Mouse (Mus musculus) cerebellum, adult 18-20 months (tissue): Measurements from ENCODE around the gene Cdk7.
"Not testable (repeated sequence)": the region's sequence is repeated elsewhere in the genome, so short reads cannot be mapped to it uniquely, and the experiment has no call there.

ENCODE experiments used
- DNase-seq, 2 experiments: peaks; one replicate each; pipeline ENCODE4 v3.0.0; 2021

Cdk7 gene

GRCm38 (mm10) chr13:100730861-100731176 lies at the start of gene Cdk7:
Gene Cdk7 (minus strand): TSS chr13:100730939.
- peak; percentile 92 to 95 for DNase-seq

- no peak for DNase-seq
Measured at GRCm38 (mm10) chr13:100777491-100777890, 46.8 kb upstream of the Cdk7 start.

GRCm38 (mm10) chr13:100776710-100777109 lies 46.0 kb upstream of the Cdk7 start:
- no peak for DNase-seq

- no peak for DNase-seq
Measured at GRCm38 (mm10) chr13:100776056-100776419, 45.3 kb upstream of the Cdk7 start.

DNA sequence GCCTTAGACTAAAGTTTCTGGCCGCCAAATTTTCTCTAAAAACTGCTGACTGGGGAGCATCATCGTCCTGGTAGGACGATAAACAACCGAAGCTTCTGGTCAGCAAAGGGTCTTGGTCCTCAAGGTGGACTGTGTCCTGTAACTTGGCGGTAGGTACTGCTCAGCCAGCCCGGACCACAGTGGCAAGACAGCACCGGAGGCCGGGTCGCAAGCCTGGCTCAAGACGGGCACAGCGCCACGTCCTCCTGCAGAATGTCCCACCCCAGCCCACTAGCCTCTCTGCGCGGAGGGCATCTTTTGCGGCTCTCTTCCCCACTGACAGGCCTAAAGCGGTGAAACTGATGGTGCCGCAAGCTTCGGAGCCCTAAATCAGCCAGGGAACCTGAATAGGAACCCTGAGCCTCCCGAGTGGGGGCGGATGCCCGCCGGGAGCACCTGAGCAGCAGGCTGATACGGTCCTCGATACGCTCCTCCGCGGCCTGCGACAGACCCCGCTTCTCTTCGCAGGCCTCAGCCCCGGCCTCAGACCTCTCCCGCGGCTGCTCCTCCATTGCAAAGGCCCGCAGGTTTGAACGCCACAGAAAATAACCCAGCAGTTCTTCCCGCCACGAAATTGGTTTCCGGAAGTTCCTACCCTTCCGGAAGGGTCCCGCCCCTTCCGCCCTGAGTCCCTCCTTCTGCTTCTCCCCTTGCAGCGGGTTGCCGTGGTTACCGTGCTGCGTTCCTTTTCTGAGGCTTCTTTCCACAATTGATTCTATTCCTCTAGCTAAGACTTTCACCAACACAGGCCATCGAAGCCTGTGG lies 44.7 kb upstream of the Cdk7 start, which contains the start of gene Cenph:
Cenph (minus strand) TSS at position 648 of the 804 bp plus-strand sequence.
- peak; percentile 77 to 82 for DNase-seq

DNA sequence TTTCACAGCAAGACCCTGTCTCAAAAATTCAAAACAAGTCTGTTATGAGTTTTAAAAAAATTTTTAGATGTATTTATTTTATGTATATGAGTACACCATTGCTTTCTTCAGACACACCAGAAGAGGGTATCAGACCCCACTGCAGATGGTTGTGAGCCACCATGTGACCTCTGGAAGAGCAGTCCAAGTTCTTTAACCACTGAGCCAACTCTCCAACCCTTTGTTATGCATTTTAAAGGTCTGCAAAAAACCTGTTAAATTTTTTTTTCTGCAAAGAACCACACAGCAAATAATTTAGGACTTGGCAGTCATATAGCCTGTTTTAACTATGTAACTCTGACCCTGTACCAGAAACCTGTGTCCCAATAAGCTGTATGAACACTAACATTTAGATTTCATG lies 44.0 kb upstream of the Cdk7 start:
- no peak for DNase-seq

- DNase-seq = no peak
Measured at GRCm38 (mm10) chr13:100755329-100755728, 24.6 kb upstream of the Cdk7 start.

GRCm38 (mm10) chr13:100754186-100754585 lies 23.4 kb upstream of the Cdk7 start:
- DNase-seq = no peak

DNA sequence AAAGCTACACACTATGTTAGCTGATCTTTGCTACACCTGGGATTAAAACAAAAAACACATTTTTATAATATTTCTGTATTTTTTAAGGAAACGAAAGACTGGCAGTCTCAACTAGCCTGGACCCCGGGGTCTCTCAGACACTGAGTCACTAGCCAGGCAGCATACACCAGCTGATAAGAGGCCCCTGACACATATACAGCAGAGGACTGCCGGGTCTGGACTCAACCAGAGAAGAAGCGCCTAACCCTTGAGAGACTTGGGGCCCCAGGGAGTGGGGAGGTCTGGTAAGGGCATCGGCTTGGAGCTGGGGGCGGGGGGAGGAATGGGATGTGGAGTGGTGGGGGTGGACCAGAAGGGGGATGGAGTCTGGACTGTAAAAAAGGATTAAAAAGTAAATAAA lies 22.3 kb upstream of the Cdk7 start:
- DNase-seq = no peak

GRCm38 (mm10) chr13:100752529-100752928 lies 21.8 kb upstream of the Cdk7 start:
- DNase-seq = no peak

DNA sequence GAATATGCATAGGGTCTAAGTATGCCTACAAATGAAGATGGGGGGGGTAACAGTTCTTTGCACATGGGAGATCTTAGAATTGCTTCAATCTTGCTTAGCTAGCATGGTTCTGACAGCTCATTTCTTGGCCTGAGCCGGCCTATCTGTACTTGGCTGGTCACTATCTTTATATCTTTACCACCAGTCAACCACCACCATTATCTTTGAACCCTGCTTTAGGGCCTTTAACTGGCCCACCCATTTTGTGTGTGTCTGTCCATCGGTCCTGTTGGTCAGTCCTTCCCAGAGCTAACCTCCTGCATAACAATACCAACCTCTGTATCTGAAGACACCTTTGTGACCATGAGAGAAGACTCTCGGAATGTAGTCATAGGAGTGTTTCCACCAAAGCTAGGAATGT lies 20.7 kb upstream of the Cdk7 start:
- DNase-seq = no peak

DNA sequence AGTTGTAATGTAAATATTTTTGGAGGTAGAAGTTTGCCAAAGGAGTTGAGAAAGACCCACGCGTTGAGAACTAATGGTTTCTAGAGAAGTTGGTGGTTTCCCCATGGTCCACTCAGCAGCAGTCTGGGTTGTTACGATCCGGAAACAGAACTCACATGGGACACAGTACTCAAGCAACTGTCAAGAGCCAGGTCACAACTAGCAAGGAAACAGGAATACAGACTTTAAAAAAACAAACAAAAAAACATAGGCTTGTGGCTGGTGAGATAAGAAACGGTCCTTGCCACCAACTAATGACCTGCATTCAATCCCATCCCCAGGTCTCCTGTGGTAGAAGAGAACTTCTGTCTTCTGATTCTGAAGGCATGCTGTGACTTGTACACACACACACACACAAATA lies 20.1 kb upstream of the Cdk7 start:
- DNase-seq = no peak

DNA sequence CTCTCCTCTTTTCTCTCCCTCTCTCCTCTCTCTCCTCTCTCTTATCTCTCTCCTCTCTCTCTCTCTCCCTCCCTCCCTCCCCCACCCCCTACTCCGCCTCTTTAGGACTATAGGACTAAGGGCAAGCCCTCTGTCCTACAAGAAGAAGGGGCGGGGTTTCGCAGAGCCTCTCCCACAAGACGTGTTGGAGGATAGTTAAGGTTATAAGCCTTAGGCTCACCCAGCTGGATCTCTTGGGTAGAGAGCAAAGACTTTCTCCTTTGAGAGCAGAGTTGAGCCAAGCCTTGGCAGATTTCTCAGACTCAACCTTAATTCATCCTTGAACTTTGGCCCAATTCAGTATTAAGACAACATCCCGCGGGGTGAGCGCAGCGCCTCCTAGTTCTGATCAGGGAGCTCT lies 17.9 kb upstream of the Cdk7 start:
- no peak for DNase-seq

DNA sequence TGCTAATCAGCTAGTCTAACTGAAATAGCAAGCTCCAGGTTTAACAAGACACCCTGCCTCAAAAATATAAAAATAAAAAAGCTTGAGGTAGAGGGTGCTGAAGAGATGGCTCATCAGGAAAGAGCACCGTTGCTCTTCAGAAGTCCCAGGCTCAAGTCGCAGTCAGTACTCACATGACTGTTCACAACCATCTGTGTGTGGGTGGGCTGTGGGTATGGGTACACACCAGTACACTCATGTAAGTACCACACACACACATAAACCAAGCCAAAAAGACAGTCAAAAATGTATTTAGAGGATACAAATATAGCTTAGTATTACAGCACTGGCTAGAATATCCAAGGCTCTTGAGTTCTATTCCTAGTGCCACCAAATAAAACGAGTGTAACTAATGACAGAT lies 15.4 kb upstream of the Cdk7 start:
- no peak for DNase-seq

GRCm38 (mm10) chr13:100744036-100744744 lies 13.5 kb upstream of the Cdk7 start, which contains the start of gene Mrps36:
Gene Mrps36 (minus strand): TSS chr13:100744659.
- peak; percentile 95 to 98 for DNase-seq

DNA sequence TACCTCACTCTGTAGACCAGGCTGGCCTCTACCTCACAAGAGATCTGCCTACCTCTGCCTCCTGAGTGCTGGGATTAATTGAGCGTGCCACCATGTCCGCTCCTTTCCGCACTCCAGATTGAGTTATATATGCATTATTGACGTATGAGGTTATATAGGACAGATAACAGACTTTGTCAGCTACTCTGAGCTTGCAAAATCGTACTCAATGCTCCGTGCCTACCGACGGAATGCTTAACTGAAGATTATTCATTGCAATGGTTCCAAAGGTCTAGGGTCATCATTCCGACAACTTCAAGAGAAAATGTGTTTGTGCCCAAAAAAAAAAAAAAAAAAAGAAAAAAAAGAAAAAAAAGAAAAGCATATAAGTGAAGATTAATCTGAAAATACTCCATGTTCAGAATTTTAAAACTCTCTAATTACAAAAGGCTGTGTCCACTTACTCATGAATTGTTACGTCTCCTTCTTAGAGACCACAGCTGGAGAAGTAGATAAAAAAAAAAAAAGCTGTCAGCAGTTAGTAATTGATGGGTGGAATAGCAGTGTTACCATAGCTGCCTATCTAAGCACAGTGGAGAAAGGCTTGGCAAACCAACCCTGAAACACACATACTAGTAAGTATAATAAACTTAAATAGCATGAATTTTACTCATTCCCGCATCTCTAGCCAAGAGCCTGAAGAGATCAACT lies 12.8 kb upstream of the Cdk7 start:
- peak in 1 of 2 experiments; percentile 15 for DNase-seq

- DNase-seq = peak; percentile 8 to 13
Measured at GRCm38 (mm10) chr13:100742831-100743230, 12.1 kb upstream of the Cdk7 start.

- no peak for DNase-seq
Measured at GRCm38 (mm10) chr13:100732756-100733155, 2.0 kb upstream of the Cdk7 start.

GRCm38 (mm10) chr13:100731462-100732046 lies 815 bp upstream of the Cdk7 start:
- DNase-seq = not testable (repeated sequence)

DNA sequence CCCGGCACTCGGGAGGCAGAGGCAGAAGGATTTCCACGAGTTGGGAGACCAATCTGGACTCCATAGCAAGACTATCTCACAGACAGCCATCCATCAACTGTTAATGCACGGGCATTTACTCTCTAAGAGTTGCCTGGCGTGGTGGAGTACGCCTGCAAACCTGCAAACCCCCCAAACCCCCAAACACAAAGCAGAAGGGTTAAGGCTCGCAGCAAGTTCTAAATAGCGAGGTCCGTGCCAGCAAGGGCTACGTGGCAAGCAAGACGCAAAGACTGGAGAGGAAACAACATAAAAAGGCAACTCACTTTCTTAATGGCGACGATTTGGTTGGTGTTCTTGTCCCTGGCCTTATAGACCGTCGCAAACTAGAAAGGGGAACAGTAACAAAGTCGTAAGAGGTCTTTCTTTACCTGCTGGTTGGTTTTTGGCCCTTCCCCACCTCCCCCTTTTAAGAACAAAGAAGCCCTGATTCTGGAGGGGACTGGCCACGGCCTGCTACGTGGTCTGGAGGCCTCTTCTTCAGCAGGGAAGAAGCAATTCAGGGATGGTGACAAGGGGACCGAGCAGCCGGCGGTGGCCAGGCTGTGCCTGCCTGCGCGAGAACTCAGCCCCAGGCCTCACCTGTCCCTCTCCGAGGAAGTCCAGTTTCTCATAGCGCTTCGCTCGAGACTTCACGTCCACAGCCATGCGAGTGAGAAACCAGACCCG lies 432 bp downstream of the Cdk7 start:
- DNase-seq = peak; percentile 19 to 20

DNA sequence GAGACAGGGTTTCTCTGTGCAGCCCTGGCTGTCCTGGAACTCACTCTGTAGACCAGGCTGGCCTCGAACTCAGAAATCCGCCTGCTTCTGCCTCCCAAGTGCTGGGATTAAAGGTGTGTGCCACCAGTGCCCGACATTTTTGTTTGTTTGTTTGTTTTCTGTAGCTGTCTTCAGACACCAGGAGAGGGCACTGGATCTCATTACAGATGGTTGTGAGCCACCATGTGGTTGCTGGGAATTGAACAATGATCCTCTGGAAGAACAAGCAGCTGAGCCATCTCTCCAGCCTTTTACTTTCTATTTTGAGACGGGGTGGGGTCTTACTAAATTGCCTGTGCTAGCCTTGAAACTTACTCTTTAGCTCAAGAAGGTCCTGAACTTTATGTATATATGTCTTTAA lies 2.2 kb downstream of the Cdk7 start:
- not testable (repeated sequence) for DNase-seq

GRCm38 (mm10) chr13:100728086-100728485 lies 2.7 kb downstream of the Cdk7 start:
- no peak for DNase-seq

DNA sequence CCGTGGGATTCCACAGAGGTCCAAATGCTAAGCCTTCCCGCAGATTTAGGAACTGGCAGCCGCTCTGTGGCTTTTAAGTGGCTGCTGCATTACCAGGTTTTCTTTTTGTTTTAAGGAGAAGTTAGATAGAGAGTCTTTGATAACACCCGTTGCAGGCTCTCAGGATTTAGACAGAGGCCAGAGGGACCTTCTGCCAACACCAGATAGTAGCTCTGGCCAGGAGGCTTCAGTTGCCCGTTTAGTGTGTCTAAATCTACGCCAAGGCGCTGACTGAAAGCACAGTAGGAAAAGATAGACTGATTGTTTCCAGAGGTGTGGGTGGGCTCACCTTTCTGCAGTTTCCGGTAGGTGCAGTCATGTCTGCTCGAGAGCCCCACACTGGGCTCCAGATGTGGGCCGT lies 5.5 kb downstream of the Cdk7 start:
- DNase-seq = no peak
